Mouse (Mus musculus) layer of hippocampus, postnatal 14 days (tissue): ENCODE measurements around the gene Gabrp. TPM values are rescaled to one million over a fixed set of nuclear protein-coding genes. Genes with fewer than 3 reads are reported as not detected.

Source experiments
- DNase-seq, 2 experiments: peaks; one replicate each; pipeline ENCODE4 v3.0.0; 2021 to 2022; ENCODE audit warnings: low spot score in 2 of 2, mixed read lengths in 1 of 2
- long read RNA-seq, 2 experiments: library from polyadenylated mRNA; stranded (forward); transcript quantifications; one replicate each; pipeline ENCODE4 v2.0.0; 2021
- total RNA-seq, 2 experiments: library from RNA; stranded (reverse); gene quantifications; 2 replicates each; pipeline ENCODE4 v1.2.3; 2021

The Gabrp gene
- total RNA-seq, result not detected
- long read RNA-seq, experiment 1, result 0 reads
- long read RNA-seq, experiment 2, result 0 reads

GRCm38 (mm10) chr11:33578859-33579258 is at the start of gene Gabrp:
Gabrp (minus strand) TSS chr11:33578959.
- DNase-seq, result no peak

- peak in 1 of 2 experiments; percentile 13 for DNase-seq
Measured at GRCm38 (mm10) chr11:33627136-33627742, 48.5 kb upstream of the Gabrp start.

- DNase-seq, result peak; percentile 70 to 72
Measured at GRCm38 (mm10) chr11:33614218-33614617, 35.5 kb upstream of the Gabrp start.

GRCm38 (mm10) chr11:33607784-33608183 is 29.0 kb upstream of the Gabrp start:
- DNase-seq, result no peak

- DNase-seq, result no peak
Measured at GRCm38 (mm10) chr11:33603174-33603573, 24.4 kb upstream of the Gabrp start.

- DNase-seq, result no peak
Measured at GRCm38 (mm10) chr11:33598986-33599385, 20.2 kb upstream of the Gabrp start, which contains the start of gene D130052B06Rik. D130052B06Rik (plus strand) TSS chr11:33599302.

GRCm38 (mm10) chr11:33596655-33597054 is 17.9 kb upstream of the Gabrp start:
- no peak for DNase-seq

- no peak for DNase-seq
Measured at GRCm38 (mm10) chr11:33592826-33593225, 14.1 kb upstream of the Gabrp start.

- no peak for DNase-seq
Measured at GRCm38 (mm10) chr11:33590771-33591170, 12.0 kb upstream of the Gabrp start.

- no peak for DNase-seq
Measured at GRCm38 (mm10) chr11:33586614-33587013, 7.9 kb upstream of the Gabrp start.

- no peak for DNase-seq
Measured at GRCm38 (mm10) chr11:33579621-33580020, 862 bp upstream of the Gabrp start.

GRCm38 (mm10) chr11:33574944-33575343 is 3.8 kb downstream of the Gabrp start:
- no peak for DNase-seq

GRCm38 (mm10) chr11:33570413-33570812 is 8.3 kb downstream of the Gabrp start:
- peak; percentile 19 to 28 for DNase-seq

- no peak for DNase-seq
Measured at GRCm38 (mm10) chr11:33563921-33564320, 14.8 kb downstream of the Gabrp start.

GRCm38 (mm10) chr11:33554123-33554522 is 24.6 kb downstream of the Gabrp start:
- DNase-seq, result peak in 1 of 2 experiments; percentile 59

- no peak for DNase-seq
Measured at GRCm38 (mm10) chr11:33550861-33551560, 27.7 kb downstream of the Gabrp start.

- no peak for DNase-seq
Measured at GRCm38 (mm10) chr11:33547386-33547785, 31.4 kb downstream of the Gabrp start.

- no peak for DNase-seq
Measured at GRCm38 (mm10) chr11:33544945-33545344, 33.8 kb downstream of the Gabrp start.

GRCm38 (mm10) chr11:33544121-33544520 is 34.6 kb downstream of the Gabrp start:
- no peak for DNase-seq

GRCm38 (mm10) chr11:33537390-33538125 is 41.2 kb downstream of the Gabrp start:
- no peak for DNase-seq

- no peak for DNase-seq
Measured at GRCm38 (mm10) chr11:33536636-33537035, 42.1 kb downstream of the Gabrp start.

- DNase-seq, result no peak
Measured at GRCm38 (mm10) chr11:33534541-33534940, 44.2 kb downstream of the Gabrp start.
